18 mouse cellular contexts compared by ENCODE assay signal in genomic region chr10:12893339-12893738, GRCm38 (mm10). TPM values are rescaled to one million over a fixed set of nuclear protein-coding genes. Genes with fewer than 3 reads are reported as not detected.
DNase-seq lines count a peak whose midpoint lies in the region; TF ChIP-seq lines count a peak whose summit lies in the region.
"Had no signal": no experiment of that assay in that cellular context is flagged by ENCODE, and none has a peak within 500 bp of the region (broad histone marks: within the 10 kb centered on the region; RNA-seq: fewer than 3 reads in every experiment).

No protein-coding gene starts in this region.

- peak; percentile 30 for DNase-seq in adrenal gland, adult 2 months
- no peak for DNase-seq in adrenal gland, adult 8-10 months
- peak; percentile 36 for DNase-seq in 3134 (ENCODE audit: extremely low read depth, insufficient read length, low spot score)
- DNase-seq in NIH3T3 (ENCODE audit: low read depth), result peak; percentile 77
- DNase-seq in frontal cortex, postnatal 36 days (ENCODE audit: low spot score in 2 of 2), result no peak
- DNase-seq in embryo, embryonic 10 days (ENCODE audit: low spot score), result no peak
- DNase-seq in cerebellum, postnatal 10 days, result no peak
- DNase-seq: cerebellum, adult 2 months; cerebellum, postnatal 14 days; forebrain, postnatal 0 days; gastrocnemius, adult 2 months; gastrocnemius, postnatal 25 days; heart, postnatal 4 days had no signal

- H3K36me3 ChIP-seq in myocyte (ENCODE audit: control insufficient read depth, insufficient read depth), result no peaks in the 10 kb centered on the region
- H3K36me3 ChIP-seq: embryonic facial prominence, embryonic 12.5 days; heart, embryonic 13.5 days; hindbrain, embryonic 13.5 days had no signal

- no peak for TF ChIP-seq POLR2A in myocyte (IDR thresholded peaks at IDR 0.05; ENCODE audit: insufficient read length, low read depth)

- H3K79me2 ChIP-seq in myocyte (ENCODE audit: control insufficient read depth, insufficient read depth), result no peaks in the 10 kb centered on the region

- H3K27me3 ChIP-seq in myocyte (ENCODE audit: control insufficient read depth, insufficient read depth, insufficient read length), result no peaks in the 10 kb centered on the region
- H3K27me3 ChIP-seq: embryonic facial prominence, embryonic 12.5 days; forebrain, embryonic 13.5 days; heart, embryonic 13.5 days; hindbrain, embryonic 13.5 days had no signal

- peak overlapping the region; percentile 3 for H3K4me2 ChIP-seq in myocyte (ENCODE audit: low read depth)
- H3K4me2 ChIP-seq: embryonic facial prominence, embryonic 12.5 days; forebrain, embryonic 13.5 days; heart, embryonic 13.5 days; hindbrain, embryonic 13.5 days had no signal

- no peak overlapping the region for H3K4me3 ChIP-seq in myocyte
- H3K4me3 ChIP-seq: embryonic facial prominence, embryonic 12.5 days; forebrain, embryonic 13.5 days; gastrocnemius, adult 2 months; heart, embryonic 13.5 days; hindbrain, embryonic 13.5 days had no signal

- H3ac ChIP-seq in myocyte (ENCODE audit: control insufficient read depth, insufficient read length), result no peak overlapping the region

TF ChIP-seq in myocyte, 11 proteins besides CTCF, POLR2A, EP300 and RAD21:
- TF ChIP-seq MAX (IDR thresholded peaks at IDR 0.05; ENCODE audit: low read depth) (no peak), E2F4 (IDR thresholded peaks at IDR 0.05; ENCODE audit: insufficient read depth) (no peak), TCF3 (IDR thresholded peaks at IDR 0.05; ENCODE audit: insufficient read length, low read depth) (no peak), TCF12 (IDR thresholded peaks at IDR 0.05; ENCODE audit: insufficient read depth, poor library complexity, severe bottlenecking) (no peak), POLR2AphosphoS2 (IDR thresholded peaks at IDR 0.05; ENCODE audit: insufficient read length, low read depth) (no peak), USF1 (IDR thresholded peaks at IDR 0.05; ENCODE audit: low read depth) (no peak), MYOD1 (IDR thresholded peaks at IDR 0.05; ENCODE audit: control insufficient read depth in 1 of 3, insufficient read length in 2 of 3, low read depth in 2 of 3) (no peak), MYOG (IDR thresholded peaks at IDR 0.05; ENCODE audit: control insufficient read depth in 1 of 3, insufficient read depth in 1 of 3, insufficient read length in 2 of 3, low read depth in 2 of 3) (no peak), SRF (IDR thresholded peaks at IDR 0.05; ENCODE audit: control insufficient read depth, insufficient read length, low read depth) (no peak), REST (IDR thresholded peaks at IDR 0.05; ENCODE audit: insufficient read depth, insufficient read length) (no peak), CEBPB (IDR thresholded peaks at IDR 0.05; ENCODE audit: insufficient read depth, poor library complexity, severe bottlenecking) (no peak)
TF ChIP-seq in myocyte: peak in this region for 0.

RNA-seq across cellular contexts. Expression of gene Utrn, which starts 24.2 kb away (rescaled TPM):
- 10 to 100 TPM; 70.3 to 81.8 TPM for total RNA-seq in adrenal gland, adult 2 months (2021)
- polyA plus RNA-seq in adrenal gland, adult 2 months (2012; rRNA removed), result 21.7 and 25.4 TPM in 2 replicates
- 100 to 1,000 TPM in 3 of 4 experiments, 10 to 100 TPM in 1; 98.3 to 124 (median 123) TPM for total RNA-seq in adrenal gland, adult 8-10 months (2022)
- 13.9 TPM for polyA plus RNA-seq in myocyte (2012; fragmentation: generic; extraction: Trizol)

Comparison
In these comparisons a context has a peak if more than half of its experiments do, and no peak if none do; other contexts are left out.
1. DNase-seq: peak in adrenal gland, adult 2 months (single experiment), 3134 (single experiment) and NIH3T3 (single experiment); none in adrenal gland, adult 8-10 months (single experiment), frontal cortex, postnatal 36 days (0 of 2), embryo, embryonic 10 days (single experiment) and cerebellum, postnatal 10 days (0 of 2).